Mouse (Mus musculus) kidney, postnatal 36 days (tissue): Measurements from ENCODE around the gene C7.

Experiments
- DNase-seq, 2 experiments: peaks; one replicate each; pipeline ENCODE4 v3.0.0; 2021 to 2022; ENCODE audit warnings: mixed read lengths in 2 of 2

The C7 gene

DNA sequence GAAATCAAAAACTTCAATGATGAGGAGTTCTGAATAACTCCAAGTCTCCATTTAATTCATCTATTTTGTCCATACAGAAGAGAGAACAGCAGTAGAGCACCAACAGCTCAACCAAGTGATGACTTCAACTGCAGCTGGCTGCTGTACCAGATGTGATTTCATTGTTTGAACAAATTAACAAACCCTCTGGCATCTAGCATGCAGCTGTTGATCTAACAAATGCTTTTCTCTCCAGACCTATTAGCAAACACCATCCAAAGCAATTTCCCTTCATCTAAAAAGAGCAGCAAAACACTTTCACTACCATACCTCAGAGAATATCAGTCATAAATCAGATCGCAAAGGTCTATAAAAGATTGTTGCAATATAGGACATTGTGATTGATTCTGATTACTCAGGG, 90.2 kb downstream of the C7 start:
- no peak for DNase-seq
